Mouse (Mus musculus) right cerebral cortex, postnatal 4 days (tissue): ENCODE measurements at regions not wholly inside any gene's neighbourhood (a gene's known extent, or its start where the extent isn't known, plus 50 kb on each side); places are given as distances from the start of the nearest gene placed in this dataset.

Source experiments
- DNase-seq: peaks from one replicate; pipeline ENCODE4 v3.0.0-alpha.2; 2022

GRCm38 (mm10) chr10:98857395-98857794 is 56.8 kb upstream of the Atp2b1 start:
- DNase-seq = no peak

- no peak for DNase-seq
These were observed 52.7 kb upstream of the Atp2b1 start for GRCm38 (mm10) chr10:98861521-98861920.

GRCm38 (mm10) chr10:98862712-98863111 is 51.5 kb upstream of the Atp2b1 start:
- no peak for DNase-seq

GRCm38 (mm10) chr10:98864384-98864783 is 49.8 kb upstream of the Atp2b1 start:
- no peak for DNase-seq
